Mouse (Mus musculus): ENCODE measurements at regions not wholly inside any gene's neighbourhood (a gene's known extent, or its start where the extent isn't known, plus 50 kb on each side); places are given as distances from the start of the nearest gene placed in this dataset.
"Not testable (repeated sequence)": the region's sequence is repeated elsewhere in the genome, so short reads cannot be mapped to it uniquely, and the experiment has no call there.

DNA sequence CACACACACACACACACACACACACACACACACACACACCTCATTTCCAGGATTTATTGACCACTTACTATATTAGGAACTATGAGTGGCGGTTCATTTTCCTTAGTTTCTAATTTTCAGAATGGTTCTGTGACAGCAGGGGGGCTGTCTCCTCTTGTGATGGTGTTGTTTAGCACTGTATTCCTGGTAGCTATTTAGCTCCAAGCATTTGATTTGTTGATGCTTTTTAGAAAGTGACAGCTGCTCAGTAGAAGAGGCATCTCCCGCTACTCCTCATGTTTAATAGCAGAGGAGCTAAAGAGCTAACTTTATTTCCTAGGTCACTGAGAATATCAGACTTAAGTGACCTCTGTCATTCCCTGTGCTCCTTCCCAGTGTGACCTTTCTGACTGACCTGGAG, 291.8 kb downstream of the Med10 start:
- no peak for DNase-seq (ENCODE audit: extremely low read depth)
- dilution Hi-C loops (cut with MboI; ENCODE audit: extremely low pct_ligation_motif_present, extremely low pct_unique_long_range_greater_than_20kb, low sequenced_read_pairs), result no loop called here
- no peaks in the 10 kb centered on the region for H3K27me3 ChIP-seq (replicated peaks)
- H3K4me1 ChIP-seq (ENCODE audit: control insufficient read depth in 1 of 2, insufficient read depth in 2 of 2), result no peaks in the 10 kb centered on the region
- H3K36me3 ChIP-seq (replicated peaks in 1 of 2; ENCODE audit: control insufficient read depth in 1 of 2, insufficient read depth in 1 of 2, low read length in 1 of 2), result no peaks in the 10 kb centered on the region
- H3K27ac ChIP-seq (ENCODE audit: insufficient read depth, low read depth), result no peak overlapping the region
- in situ Hi-C loops (cut with MboI; ENCODE audit: low pct_ligation_motif_present, low pct_unique_long_range_greater_than_20kb, low sequenced_read_pairs), result no loop called here
- H3K79me2 ChIP-seq (replicated peaks; ENCODE audit: control insufficient read depth, extremely low read depth, insufficient read depth, poor library complexity, severe bottlenecking), result no peaks in the 10 kb centered on the region
- H3K4me3 ChIP-seq (replicated peaks in 1 of 3; ENCODE audit: low read depth in 2 of 3, low read length in 2 of 3, poor library complexity in 1 of 3), result no peak overlapping the region
- H3K4me2 ChIP-seq (ENCODE audit: insufficient read depth, low read depth, poor library complexity, severe bottlenecking), result no peak overlapping the region
- no peak overlapping the region for H3K9ac ChIP-seq (ENCODE audit: insufficient read depth, low read depth)
- peaks cover 62% of the 10 kb centered on the region for H3K9me3 ChIP-seq (replicated peaks; ENCODE audit: low read length)
- TF ChIP-seq SIN3A (IDR thresholded peaks at IDR 0.05; ENCODE audit: low read length) (no peak), GABPA (IDR thresholded peaks at IDR 0.05; ENCODE audit: insufficient replicate concordance, low read depth, low read length) (no peak)

DNA sequence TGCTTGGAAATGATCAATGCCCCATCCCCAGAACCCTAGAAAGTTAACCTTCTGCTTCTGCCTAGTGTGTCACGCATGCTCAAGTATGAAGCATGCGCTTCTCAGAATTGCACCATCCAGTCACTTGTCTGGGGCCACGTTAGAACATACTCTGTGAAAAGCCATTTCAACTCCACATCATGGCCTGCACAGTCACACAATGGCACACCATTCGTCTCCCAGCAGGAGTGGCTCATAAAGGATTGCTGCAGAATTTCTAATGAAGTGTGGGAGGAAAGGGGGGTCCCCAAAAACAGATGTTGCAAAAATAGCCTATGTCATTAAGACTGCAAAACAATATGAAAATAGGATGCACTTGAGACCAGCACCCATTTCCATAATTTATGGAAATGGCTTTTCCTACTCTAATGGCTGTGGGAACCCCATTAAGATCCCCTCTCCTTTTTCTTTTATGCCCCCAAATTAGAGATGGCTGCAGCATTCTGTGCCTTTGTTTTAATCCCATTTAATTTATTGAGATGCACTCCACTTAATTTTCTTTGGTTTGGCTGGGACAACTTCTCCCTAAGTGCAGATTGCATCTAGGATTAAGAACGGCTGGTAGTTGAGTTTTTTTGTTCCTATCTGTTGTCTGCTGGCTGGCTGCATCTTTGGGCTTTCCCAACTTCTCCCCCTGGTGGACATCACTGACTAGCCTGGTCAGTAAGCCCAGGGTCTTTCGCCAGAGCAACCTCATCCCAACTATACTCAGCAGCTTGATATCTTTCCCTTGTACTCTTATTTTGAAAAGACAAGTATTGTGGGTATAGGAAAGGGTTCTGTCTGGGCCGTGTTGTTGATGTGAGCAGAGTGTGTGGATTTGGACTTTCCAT, 294.5 kb downstream of the Med10 start:
- Histone ChIP-seq H3K79me2 (replicated peaks; ENCODE audit: control insufficient read depth, extremely low read depth, insufficient read depth, poor library complexity, severe bottlenecking) (no peaks in the 10 kb centered on the region), H3K27ac (ENCODE audit: insufficient read depth, low read depth) (no peak overlapping the region), H3K36me3 (replicated peaks in 1 of 2; ENCODE audit: control insufficient read depth in 1 of 2, insufficient read depth in 1 of 2, low read length in 1 of 2) (no peaks in the 10 kb centered on the region), H3K9me3 (replicated peaks; ENCODE audit: low read length) (peaks cover 49% of the 10 kb centered on the region), H3K4me1 (ENCODE audit: control insufficient read depth in 1 of 2, insufficient read depth in 2 of 2) (no peaks in the 10 kb centered on the region), H3K27me3 (replicated peaks) (no peaks in the 10 kb centered on the region), H3K9ac (ENCODE audit: insufficient read depth, low read depth) (no peak overlapping the region), H3K4me2 (ENCODE audit: insufficient read depth, low read depth, poor library complexity, severe bottlenecking) (no peak overlapping the region), H3K4me3 (replicated peaks in 1 of 3; ENCODE audit: low read depth in 2 of 3, low read length in 2 of 3, poor library complexity in 1 of 3) (no peak overlapping the region)
- DNase-seq (ENCODE audit: extremely low read depth), result no peak
- no peak for TF ChIP-seq CTCF (conservative IDR thresholded peaks at IDR 0.05 in 1 of 2, IDR thresholded peaks at IDR 0.05 in 1 of 2; ENCODE audit: low read depth in 2 of 2, low read length in 2 of 2)
- no peak for TF ChIP-seq NRF1 (IDR thresholded peaks at IDR 0.05; ENCODE audit: low read depth, low read length)
- TF ChIP-seq UBTF (IDR thresholded peaks at IDR 0.05; ENCODE audit: low read depth, low read length), result no peak
- TF ChIP-seq MAFK (IDR thresholded peaks at IDR 0.05; ENCODE audit: insufficient replicate concordance, low read length), result no peak
- no peak for TF ChIP-seq PAX5 (IDR thresholded peaks at IDR 0.05; ENCODE audit: low read length)
- dilution Hi-C loops (cut with MboI; ENCODE audit: extremely low pct_ligation_motif_present, extremely low pct_unique_long_range_greater_than_20kb, low sequenced_read_pairs), result no loop called here
- in situ Hi-C loops (cut with MboI; ENCODE audit: low pct_ligation_motif_present, low pct_unique_long_range_greater_than_20kb, low sequenced_read_pairs), result no loop called here

DNA sequence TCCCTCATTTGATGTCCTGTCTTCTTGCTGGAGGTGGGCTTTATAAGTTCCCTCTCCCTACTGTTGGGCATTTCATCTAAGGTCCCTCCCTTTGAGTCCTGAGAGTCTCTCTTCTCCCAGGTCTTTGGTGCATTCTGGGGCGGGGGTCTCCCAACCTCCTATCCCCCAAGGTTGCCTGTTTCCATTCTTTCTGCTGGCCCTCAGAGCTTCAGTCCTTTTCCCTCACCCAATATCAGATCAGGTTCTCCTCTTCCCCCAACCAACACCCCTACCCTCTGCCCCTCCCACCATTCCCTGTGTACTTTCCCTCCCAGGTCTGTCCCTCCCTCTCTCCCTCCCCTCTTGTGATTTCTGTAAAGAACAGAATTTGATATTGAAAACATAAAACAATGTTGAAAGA, 297.9 kb downstream of the Med10 start:
- H3K9ac ChIP-seq (ENCODE audit: insufficient read depth, low read depth); H3K27me3 ChIP-seq (replicated peaks); dilution Hi-C loops (cut with MboI; ENCODE audit: extremely low pct_ligation_motif_present, extremely low pct_unique_long_range_greater_than_20kb, low sequenced_read_pairs); DNase-seq (ENCODE audit: extremely low read depth); H3K27ac ChIP-seq (ENCODE audit: insufficient read depth, low read depth); H3K36me3 ChIP-seq (replicated peaks in 1 of 2; ENCODE audit: control insufficient read depth in 1 of 2, insufficient read depth in 1 of 2, low read length in 1 of 2); in situ Hi-C loops (cut with MboI; ENCODE audit: low pct_ligation_motif_present, low pct_unique_long_range_greater_than_20kb, low sequenced_read_pairs); H3K4me2 ChIP-seq (ENCODE audit: insufficient read depth, low read depth, poor library complexity, severe bottlenecking); H3K4me3 ChIP-seq (replicated peaks in 1 of 3; ENCODE audit: low read depth in 2 of 3, low read length in 2 of 3, poor library complexity in 1 of 3); H3K79me2 ChIP-seq (replicated peaks; ENCODE audit: control insufficient read depth, extremely low read depth, insufficient read depth, poor library complexity, severe bottlenecking); H3K4me1 ChIP-seq (ENCODE audit: control insufficient read depth in 1 of 2, insufficient read depth in 2 of 2): not testable (repeated sequence)
- H3K9me3 ChIP-seq (replicated peaks; ENCODE audit: low read length), result peaks cover 43% of the 10 kb centered on the region
